Comparison of ENCODE assay signal across 22 mouse cellular contexts in the genomic region with DNA sequence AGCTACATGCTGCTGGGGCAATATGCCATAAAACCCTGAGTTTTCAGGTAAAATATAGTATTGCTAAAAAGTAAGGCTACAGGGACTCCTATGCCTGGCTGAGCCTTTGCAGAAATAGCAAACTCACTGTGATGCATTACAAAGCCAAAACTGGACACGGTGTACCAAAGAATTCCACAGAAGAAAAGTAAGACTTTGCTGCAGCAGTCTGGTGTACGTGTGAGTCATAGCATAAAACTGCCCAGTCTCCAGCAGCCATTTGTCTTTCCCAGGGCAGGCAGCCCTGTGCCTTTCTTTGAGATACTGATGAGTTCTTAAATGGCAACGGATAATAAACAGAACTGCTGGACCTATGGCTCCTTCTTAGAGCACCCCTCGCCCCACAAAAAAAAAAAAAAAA.
DNase-seq lines count a peak whose midpoint lies in the region; ATAC-seq lines count a peak whose summit lies in the region.
"Had no signal": no experiment of that assay in that cellular context is flagged by ENCODE, and none has a peak within 500 bp of the region (broad histone marks: within the 10 kb centered on the region; RNA-seq: fewer than 3 reads in every experiment).

No protein-coding gene starts in this region.

- H3K9ac ChIP-seq in forebrain, embryonic 11.5 days (ENCODE audit: low read length), result no peak overlapping the region
- H3K9ac ChIP-seq in intestine, embryonic 16.5 days (ENCODE audit: low read depth, low read length), result no peak overlapping the region
- H3K9ac ChIP-seq: embryonic facial prominence, embryonic 12.5 days; heart, embryonic 13.5 days; liver, embryonic 12.5 days had no signal

- no peaks in the 10 kb centered on the region for H3K27me3 ChIP-seq in forebrain, embryonic 11.5 days (ENCODE audit: control insufficient read depth, insufficient read depth, low read length)
- no peaks in the 10 kb centered on the region for H3K27me3 ChIP-seq in intestine, embryonic 16.5 days (replicated peaks; ENCODE audit: control insufficient read depth, insufficient read depth, low read length)
- H3K27me3 ChIP-seq: embryonic facial prominence, embryonic 12.5 days; heart, embryonic 13.5 days; liver, embryonic 12.5 days had no signal

- DNase-seq in adrenal gland, adult 2 months, result peak; percentile 46
- DNase-seq in adrenal gland, postnatal 14 days, result no peak
- DNase-seq in layer of hippocampus, adult 9-11 months, result peak; percentile 13
- DNase-seq in layer of hippocampus, postnatal 36 days, result no peak
- peak; percentile 72 for DNase-seq in 3T3-L1 (ENCODE audit: low read depth, low spot score)
- DNase-seq in adrenal gland, postnatal 36 days, result peak; percentile 31 to 52
- DNase-seq in forebrain, embryonic 11.5 days (ENCODE audit: low spot score), result no peak
- DNase-seq: cerebellum, adult 8-10 months; kidney, adult 18-20 months; kidney, postnatal 10 days; lung, adult 2 months; retina, postnatal 1 day; thymus, postnatal 36 days had no signal

- H3K4me1 ChIP-seq in forebrain, embryonic 11.5 days (replicated peaks; ENCODE audit: control insufficient read depth, insufficient read depth, low read length), result no peaks in the 10 kb centered on the region
- H3K4me1 ChIP-seq in intestine, embryonic 16.5 days (ENCODE audit: control insufficient read depth, insufficient read depth, low read length), result no peaks in the 10 kb centered on the region
- H3K4me1 ChIP-seq: embryonic facial prominence, embryonic 12.5 days; heart, embryonic 13.5 days; hindbrain, embryonic 10.5 days; liver, embryonic 12.5 days had no signal

- no peak for ATAC-seq in forebrain, embryonic 11.5 days (replicated peaks; ENCODE audit: low FRiP score)
- ATAC-seq in intestine, embryonic 16.5 days, result no peak
- ATAC-seq: forebrain, embryonic 16.5 days; liver, embryonic 12.5 days had no signal

- 81% methylated on average over 4 of the region's 4 CpGs for WGBS in forebrain, embryonic 11.5 days
- 63% methylated on average over 4 of the region's 4 CpGs for WGBS in intestine, embryonic 16.5 days

- H3K27ac ChIP-seq in forebrain, embryonic 11.5 days (ENCODE audit: low read depth, low read length), result no peak overlapping the region
- H3K27ac ChIP-seq in intestine, embryonic 16.5 days (ENCODE audit: low read length), result no peak overlapping the region
- H3K27ac ChIP-seq: embryonic facial prominence, embryonic 12.5 days; heart, embryonic 13.5 days; hindbrain, embryonic 10.5 days; left cerebral cortex, adult 2 months; liver, embryonic 12.5 days had no signal

- H3K4me3 ChIP-seq in forebrain, embryonic 11.5 days (ENCODE audit: low read depth, low read length), result no peak overlapping the region
- H3K4me3 ChIP-seq in intestine, embryonic 16.5 days (ENCODE audit: low read length), result no peak overlapping the region
- H3K4me3 ChIP-seq: embryonic facial prominence, embryonic 12.5 days; heart, embryonic 13.5 days; hindbrain, embryonic 10.5 days; left cerebral cortex, adult 2 months; liver, embryonic 12.5 days had no signal

- H3K36me3 ChIP-seq in forebrain, embryonic 11.5 days (ENCODE audit: control insufficient read depth, insufficient read depth, low read length), result no peaks in the 10 kb centered on the region
- no peaks in the 10 kb centered on the region for H3K36me3 ChIP-seq in intestine, embryonic 16.5 days (ENCODE audit: control insufficient read depth, insufficient read depth, low read length)
- H3K36me3 ChIP-seq: embryonic facial prominence, embryonic 12.5 days; G1E; heart, embryonic 13.5 days; hindbrain, embryonic 10.5 days; liver, embryonic 12.5 days had no signal

- no peaks in the 10 kb centered on the region for H3K9me3 ChIP-seq in forebrain, embryonic 11.5 days (ENCODE audit: control insufficient read depth, low read length)
- H3K9me3 ChIP-seq in intestine, embryonic 16.5 days (ENCODE audit: control insufficient read depth, low read length), result no peaks in the 10 kb centered on the region
- H3K9me3 ChIP-seq: embryonic facial prominence, embryonic 12.5 days; G1E; heart, embryonic 13.5 days; hindbrain, embryonic 10.5 days; liver, embryonic 12.5 days had no signal

- no peak overlapping the region for H3K4me2 ChIP-seq in forebrain, embryonic 11.5 days (ENCODE audit: low read depth, low read length, severe bottlenecking)
- no peak overlapping the region for H3K4me2 ChIP-seq in intestine, embryonic 16.5 days (ENCODE audit: low read depth, low read length)
- H3K4me2 ChIP-seq: embryonic facial prominence, embryonic 12.5 days; heart, embryonic 13.5 days; liver, embryonic 12.5 days; midbrain, embryonic 11.5 days had no signal

Comparison
In these comparisons a context has a peak if more than half of its experiments do, and no peak if none do; other contexts are left out.
1. DNase-seq: peak in adrenal gland, adult 2 months (single experiment), layer of hippocampus, adult 9-11 months (single experiment), 3T3-L1 (single experiment) and adrenal gland, postnatal 36 days (2 of 2); none in adrenal gland, postnatal 14 days (single experiment), layer of hippocampus, postnatal 36 days (0 of 2) and forebrain, embryonic 11.5 days (single experiment).